Mouse (Mus musculus): ENCODE data around the gene Sebox.
A peak's percentile ranks its signal among the peaks of the same experiment; 100 is the strongest.
"Not testable (repeated sequence)": the region's sequence is repeated elsewhere in the genome, so short reads cannot be mapped to it uniquely, and the experiment has no call there.

Gene Sebox

GRCm38 (mm10) chr11:78497544-78498522 lies 5.4 kb upstream of the Sebox start, which contains the start of gene Sarm1:
Gene Sarm1, minus strand, starts transcription at chr11:78497754.
- DNase-seq = peak; percentile 94 to 95

- no peak for DNase-seq
These were observed 4.2 kb upstream of the Sebox start, which contains the start of gene Vtn for GRCm38 (mm10) chr11:78499004-78499403. Gene Vtn, plus strand, starts transcription at chr11:78499091.

- DNase-seq = no peak
These were observed 3.7 kb upstream of the Sebox start for GRCm38 (mm10) chr11:78499543-78499942.

- DNase-seq = no peak
These were observed 2.5 kb upstream of the Sebox start for GRCm38 (mm10) chr11:78500623-78501202.

GRCm38 (mm10) chr11:78501529-78501928 lies 1.7 kb upstream of the Sebox start:
- DNase-seq = no peak

GRCm38 (mm10) chr11:78505430-78505829 lies 2.2 kb downstream of the Sebox start:
- DNase-seq = no peak

GRCm38 (mm10) chr11:78509148-78509547 lies 5.9 kb downstream of the Sebox start:
- no peak for DNase-seq

GRCm38 (mm10) chr11:78512025-78512957 lies 9.0 kb downstream of the Sebox start, which contains the start of the genes Tmem199 and Poldip2:
Gene Tmem199, minus strand, starts transcription at chr11:78512172.
Gene Poldip2, plus strand, starts transcription at chr11:78512193.
- DNase-seq = peak; percentile 92 to 97

- no peak for DNase-seq
These were observed 10.0 kb downstream of the Sebox start for GRCm38 (mm10) chr11:78513106-78513790.

GRCm38 (mm10) chr11:78515549-78516325 lies 12.5 kb downstream of the Sebox start:
- DNase-seq = no peak

GRCm38 (mm10) chr11:78518931-78519330 lies 15.7 kb downstream of the Sebox start:
- DNase-seq = no peak

- DNase-seq = no peak
These were observed 18.6 kb downstream of the Sebox start for GRCm38 (mm10) chr11:78521880-78522279.

GRCm38 (mm10) chr11:78522481-78522997 lies 19.3 kb downstream of the Sebox start:
- no peak for DNase-seq

GRCm38 (mm10) chr11:78523241-78523955 lies 20.2 kb downstream of the Sebox start:
- no peak for DNase-seq

- peak in 1 of 2 experiments; percentile 44 for DNase-seq
These were observed 21.6 kb downstream of the Sebox start for GRCm38 (mm10) chr11:78524838-78525237.

- DNase-seq = no peak
These were observed 25.5 kb downstream of the Sebox start for GRCm38 (mm10) chr11:78528714-78529113.

GRCm38 (mm10) chr11:78530001-78530400 lies 26.8 kb downstream of the Sebox start:
- no peak for DNase-seq

GRCm38 (mm10) chr11:78531046-78531445 lies 27.8 kb downstream of the Sebox start:
- peak; percentile 80 to 81 for DNase-seq

GRCm38 (mm10) chr11:78531515-78531914 lies 28.3 kb downstream of the Sebox start:
- not testable (repeated sequence) for DNase-seq

- DNase-seq = peak; percentile 23 to 39
These were observed 31.3 kb downstream of the Sebox start for GRCm38 (mm10) chr11:78534516-78534915.

Data from kidney, postnatal 25 days (tissue).